Mouse (Mus musculus) megakaryocyte-erythroid progenitor cell, adult 5 weeks (primary cell): ENCODE results near the gene 1700001K19Rik. TPM values are rescaled to one million over a fixed set of nuclear protein-coding genes. Genes with fewer than 3 reads are reported as not detected.

Source experiments
- polyA plus RNA-seq: library from polyadenylated mRNA; stranded (reverse); fragments of >175 nt; gene quantifications from 2 replicates; pipeline ENCODE4 v1.2.3, GENCODE M21; 2012

Gene 1700001K19Rik
- 0.05 and 0.21 TPM in 2 replicates for polyA plus RNA-seq

GRCm38 (mm10) chr12:110682561-110683299 lies at the start of gene 1700001K19Rik:
Gene 1700001K19Rik (minus strand): TSS chr12:110682619.

DNA sequence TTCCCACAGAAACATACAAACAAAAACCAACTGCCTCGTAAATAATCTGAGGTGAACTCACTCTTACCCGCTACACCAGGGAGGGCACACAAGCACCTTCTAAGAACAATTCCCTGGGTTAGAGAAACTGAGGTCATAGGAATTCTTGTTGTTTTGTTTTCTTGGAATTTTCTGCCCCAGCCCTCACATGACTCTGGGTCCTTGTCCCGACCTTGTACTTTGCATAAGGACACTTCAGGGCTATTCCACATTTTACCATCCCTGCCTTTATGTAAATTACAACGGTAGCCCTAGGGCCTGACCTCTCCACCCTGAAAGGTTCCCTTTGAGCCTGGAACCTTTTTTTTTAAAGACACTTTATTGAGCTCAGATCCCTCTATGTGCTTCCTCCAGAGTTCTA lies 20.1 kb upstream of the 1700001K19Rik start, which contains the start of gene Hsp90aa1:
TSS of gene Hsp90aa1 (minus strand) at position 173 of the 400 bp plus-strand sequence.

Other genes starting within 250 kb of the 1700001K19Rik start
- gene Ppp2r5c, start 235.5 kb downstream of the 1700001K19Rik start, polyA plus RNA-seq = 31.2 and 32.2 TPM in 2 replicates
- gene Dync1h1, start 81.2 kb downstream of the 1700001K19Rik start, polyA plus RNA-seq = 187 and 277 TPM in 2 replicates
- gene Hsp90aa1, start 20.1 kb upstream of the 1700001K19Rik start, polyA plus RNA-seq = 231 and 303 TPM in 2 replicates
- gene Wdr20, start 55.3 kb upstream of the 1700001K19Rik start, polyA plus RNA-seq = 6.6 and 9.2 TPM in 2 replicates
- 0.91 and 1.1 TPM in 2 replicates for gene Mok, start 158.3 kb upstream of the 1700001K19Rik start, polyA plus RNA-seq
- 6.8 and 7.9 TPM in 2 replicates for gene Zfp839, start 167.6 kb upstream of the 1700001K19Rik start, polyA plus RNA-seq
- 6.7 and 7.1 TPM in 2 replicates for gene Cinp, start 206.5 kb upstream of the 1700001K19Rik start, polyA plus RNA-seq
- gene Tecpr2, start 206.6 kb upstream of the 1700001K19Rik start, polyA plus RNA-seq = 3.0 and 3.1 TPM in 2 replicates